Mouse (Mus musculus) c-Kit-positive CD71-negative TER-119-negative erythroid progenitor cells, embryonic 14.5 days (primary cell): Measurements from ENCODE around the gene Camta1.

Experiments used
- DNase-seq: peaks from one replicate; pipeline ENCODE4 v3.0.0-alpha.2; 2013; ENCODE audit warnings: low read depth

The Camta1 gene

GRCm38 (mm10) chr4:151448341-151448740 is 413.3 kb downstream of the Camta1 start:
- DNase-seq, result no peak

GRCm38 (mm10) chr4:151444665-151445064 is 417.0 kb downstream of the Camta1 start:
- DNase-seq, result no peak

GRCm38 (mm10) chr4:151438561-151438960 is 423.1 kb downstream of the Camta1 start:
- no peak for DNase-seq

- DNase-seq, result no peak
Observed at GRCm38 (mm10) chr4:151437859-151438258, 423.8 kb downstream of the Camta1 start.

- no peak for DNase-seq
Observed at GRCm38 (mm10) chr4:151425133-151425532, 436.5 kb downstream of the Camta1 start.

- DNase-seq, result no peak
Observed at GRCm38 (mm10) chr4:151422922-151423321, 438.8 kb downstream of the Camta1 start.

- no peak for DNase-seq
Observed at GRCm38 (mm10) chr4:151422361-151422760, 439.3 kb downstream of the Camta1 start.

- DNase-seq, result no peak
Observed at GRCm38 (mm10) chr4:151418344-151418875, 443.3 kb downstream of the Camta1 start.

- DNase-seq, result no peak
Observed at GRCm38 (mm10) chr4:151415812-151416211, 445.9 kb downstream of the Camta1 start.

- DNase-seq, result no peak
Observed at GRCm38 (mm10) chr4:151415376-151415775, 446.3 kb downstream of the Camta1 start.

- DNase-seq, result no peak
Observed at GRCm38 (mm10) chr4:151414952-151415351, 446.7 kb downstream of the Camta1 start.

- DNase-seq, result no peak
Observed at GRCm38 (mm10) chr4:151411641-151412061, 450.0 kb downstream of the Camta1 start.

GRCm38 (mm10) chr4:151411016-151411415 is 450.7 kb downstream of the Camta1 start:
- DNase-seq, result no peak

- DNase-seq, result no peak
Observed at GRCm38 (mm10) chr4:151409291-151409690, 452.4 kb downstream of the Camta1 start.

- no peak for DNase-seq
Observed at GRCm38 (mm10) chr4:151408811-151409210, 452.9 kb downstream of the Camta1 start.

GRCm38 (mm10) chr4:151408246-151408645 is 453.4 kb downstream of the Camta1 start:
- no peak for DNase-seq

GRCm38 (mm10) chr4:151407129-151407528 is 454.5 kb downstream of the Camta1 start:
- no peak for DNase-seq

- DNase-seq, result no peak
Observed at GRCm38 (mm10) chr4:151404581-151405256, 457.0 kb downstream of the Camta1 start.

GRCm38 (mm10) chr4:151401685-151402397 is 459.8 kb downstream of the Camta1 start:
- DNase-seq, result no peak

GRCm38 (mm10) chr4:151396536-151396935 is 465.1 kb downstream of the Camta1 start:
- no peak for DNase-seq

GRCm38 (mm10) chr4:151389345-151389744 is 472.3 kb downstream of the Camta1 start:
- no peak for DNase-seq

GRCm38 (mm10) chr4:151386701-151387451 is 474.8 kb downstream of the Camta1 start:
- no peak for DNase-seq
